Mouse (Mus musculus) liver, adult 2 months (tissue): ENCODE measurements around the gene Dcn.

ENCODE experiments used
- CTCF ChIP-seq: fragments of 200-500 bp; IDR thresholded peaks from 2 replicates; pipeline ENCODE4 v1.5.1; 2011; ENCODE audit warnings: low read depth, low read length, control low read depth
- POLR2A ChIP-seq: fragments of 200-500 bp; IDR thresholded peaks from 2 replicates; pipeline ENCODE4 v1.6.1; 2011; ENCODE audit warnings: low read length, control low read depth; ENCODE audit not compliant: insufficient read depth; ENCODE audit errors: extremely low read depth

- TF ChIP-seq CTCF (no peak), POLR2A (no peak)
These were observed 57.5 kb downstream of the Dcn start for GRCm38 (mm10) chr10:97536921-97537320.
